Mouse (Mus musculus) small intestine, adult 10 weeks (tissue): Measurements from ENCODE around the gene Rbpj. TPM values are rescaled to one million over a fixed set of nuclear protein-coding genes. Genes with fewer than 3 reads are reported as not detected.

Source experiments
- polyA plus RNA-seq: library from polyadenylated mRNA; stranded (reverse); fragments of 350-450 nt; fragmentation: Illumina TruSeq; extraction: RNeasy Lipid Tissue Mini Kit (QIAGEN cat#74804); gene quantifications from one replicate; pipeline ENCODE4 v1.2.3, GENCODE M21; 2014; ENCODE audit warnings: low replicate concordance

Rbpj gene
- polyA plus RNA-seq = 37.8 TPM

DNA sequence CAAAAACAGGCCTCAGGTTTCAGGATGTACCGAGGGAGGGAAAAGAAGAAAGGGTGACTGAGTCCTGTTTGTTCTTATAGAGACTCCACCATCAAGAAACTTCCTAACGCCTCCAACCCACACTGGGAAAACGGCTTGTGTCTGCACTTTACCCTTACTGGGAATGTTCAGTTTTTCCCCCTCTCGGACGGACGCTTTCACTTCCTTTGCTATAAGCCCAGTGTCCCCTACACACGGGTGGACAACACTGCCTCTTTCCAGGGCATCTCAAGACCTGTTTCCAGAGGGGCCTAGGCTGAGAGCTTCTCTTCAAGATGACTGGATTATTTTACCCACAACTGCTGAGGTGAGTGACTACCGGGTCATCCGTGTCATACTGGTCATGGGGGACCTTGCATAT lies at the start of gene Rbpj:
TSS of gene Rbpj (plus strand) at position 270 of the 400 bp plus-strand sequence.

Other genes with a start within 250 kb of the Rbpj start
- gene Smim20, start 199.1 kb upstream of the Rbpj start, polyA plus RNA-seq = 14.1 TPM
- gene Cckar, start 241.6 kb downstream of the Rbpj start, polyA plus RNA-seq = 5.3 TPM